Mouse (Mus musculus) heart, embryonic 13.5 days (tissue): Measurements from ENCODE around the gene Entpd2. TPM values are rescaled to one million over a fixed set of nuclear protein-coding genes. Genes with fewer than 3 reads are reported as not detected.
A peak's percentile ranks its signal among the peaks of the same experiment; 100 is the strongest.

ENCODE experiments used
- ATAC-seq: fragments of 200-750 bp; cut with Nextera tagmentation; 2 replicates; pipeline ENCODE4 v1.8.0; 2017; ENCODE audit warnings: moderate TSS enrichment; ENCODE audit not compliant: insufficient number of reproducible peaks, low FRiP score, low TSS enrichment; ENCODE audit errors: extremely low read depth
- H3K27ac ChIP-seq: fragments of 300-500 bp; sonication (generic); replicated peaks from 2 replicates; pipeline ENCODE4 v1.5.1; 2015; ENCODE audit warnings: moderate library complexity, mild to moderate bottlenecking, inconsistent platforms
- H3K27me3 ChIP-seq: fragments of 300-500 bp; sonication (generic); replicated peaks from 2 replicates; pipeline ENCODE4 v1.6.1; 2015; ENCODE audit warnings: mild to moderate bottlenecking, inconsistent platforms
- H3K36me3 ChIP-seq: fragments of 300-500 bp; sonication (generic); 2 replicates; pipeline ENCODE4 v1.6.1; 2015; ENCODE audit warnings: mild to moderate bottlenecking, inconsistent platforms
- H3K4me1 ChIP-seq: fragments of 300-500 bp; sonication (generic); 2 replicates; pipeline ENCODE4 v1.6.1; 2015; ENCODE audit warnings: inconsistent platforms
- H3K4me2 ChIP-seq: fragments of 300-500 bp; sonication (generic); 2 replicates; pipeline ENCODE4 v1.6.1; 2015; ENCODE audit warnings: inconsistent platforms, mild to moderate bottlenecking, moderate library complexity
- H3K4me3 ChIP-seq: fragments of 300-500 bp; sonication (generic); 2 replicates; pipeline ENCODE4 v1.5.1; 2015; ENCODE audit warnings: moderate library complexity, mild to moderate bottlenecking, inconsistent platforms
- H3K9ac ChIP-seq: fragments of 300-500 bp; sonication (generic); 2 replicates; pipeline ENCODE4 v1.6.1; 2015; ENCODE audit warnings: inconsistent platforms, mild to moderate bottlenecking, moderate library complexity
- H3K9me3 ChIP-seq: fragments of 300-500 bp; sonication (generic); 2 replicates; pipeline ENCODE4 v1.6.1; 2016; ENCODE audit warnings: inconsistent platforms
- WGBS: fragments of 180-500 bp; shearing (Covaris S2); methylation state at CpG from one replicate; pipeline ENCODE4 v1.1.7; 2015; ENCODE audit warnings: mixed read lengths; 5-methylcytosine and 5-hydroxymethylcytosine counted together
- polyA plus RNA-seq: library from polyadenylated mRNA; unstranded; fragments of >200 nt; fragmentation: Nextera tagmentation; extraction: Ambion mirVana; gene quantifications from 2 replicates; pipeline ENCODE4 v1.2.1, GENCODE M21; 2015

Gene Entpd2
- polyA plus RNA-seq, 1 experiment from 2014 or later: 0.51 TPM

DNA sequence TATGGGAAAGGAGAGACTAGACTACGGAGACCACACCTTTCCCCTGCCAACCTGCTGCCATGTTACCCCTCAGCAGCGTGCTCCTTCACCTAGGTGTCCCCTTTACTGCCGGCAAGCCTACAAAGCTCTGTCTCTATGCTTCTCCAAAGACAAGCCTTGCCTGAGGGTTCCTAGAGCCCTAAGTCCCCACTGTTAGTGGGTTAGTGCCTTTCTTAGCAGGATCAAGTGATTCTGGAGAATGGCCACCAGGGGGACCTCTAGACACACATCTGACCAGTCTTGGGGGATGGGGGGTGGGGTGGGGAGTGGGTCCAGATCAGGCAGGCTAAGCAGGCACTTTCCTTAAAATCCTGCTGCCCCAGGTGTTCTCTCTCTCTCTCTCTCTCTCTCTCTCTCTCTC is 26.2 kb downstream of the Entpd2 start:
- Histone ChIP-seq H3K9ac (no peak overlapping the region), H3K4me3 (no peak overlapping the region), H3K4me2 (no peak overlapping the region), H3K27me3 (peaks cover 65% of the 10 kb centered on the region), H3K4me1 (no peaks in the 10 kb centered on the region), H3K9me3 (no peaks in the 10 kb centered on the region), H3K27ac (no peak overlapping the region), H3K36me3 (no peaks in the 10 kb centered on the region)
- ATAC-seq: no peak
- WGBS: 17% methylated on average over 3 of the region's 3 CpGs

DNA sequence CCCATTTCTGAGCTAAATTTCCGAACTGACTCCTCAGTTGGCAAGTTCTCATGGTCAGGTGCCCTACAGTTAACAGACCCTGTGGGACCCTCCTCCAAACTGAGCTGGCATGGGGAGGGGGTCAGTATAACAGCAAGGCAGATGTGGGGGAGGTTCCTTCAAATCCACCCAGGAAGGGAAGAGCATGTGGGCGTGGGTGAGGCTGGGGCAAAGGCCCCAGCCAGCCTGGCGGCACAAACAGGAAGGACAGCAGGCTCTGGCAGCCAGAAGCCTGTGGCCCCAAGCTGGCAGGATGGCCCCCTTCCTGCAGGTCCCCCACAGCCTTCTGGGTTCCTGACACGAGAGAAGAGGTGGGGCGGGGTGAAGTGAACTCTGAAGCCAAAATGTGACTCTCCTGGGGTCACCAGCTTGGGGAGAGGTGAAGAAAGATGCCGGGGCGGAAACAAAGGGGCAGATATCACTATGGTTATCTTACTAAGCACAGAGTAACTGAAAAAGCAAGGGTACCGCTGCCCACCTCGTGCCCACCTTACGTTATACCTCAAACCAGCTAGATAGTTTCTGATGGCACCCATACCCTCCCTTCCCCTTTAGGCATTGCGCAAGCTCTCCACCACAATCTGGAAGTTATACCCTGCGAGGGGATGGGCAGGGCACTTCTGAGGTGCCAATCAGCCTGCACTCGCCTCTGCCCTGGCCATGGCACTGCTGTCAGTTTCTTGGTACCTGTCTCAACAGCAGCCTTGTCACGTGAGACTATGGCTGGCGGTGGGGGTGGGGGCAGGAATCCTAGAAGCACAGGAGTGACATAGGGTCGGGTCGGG is 27.1 kb downstream of the Entpd2 start, which contains the start of gene Fut7:
Fut7 (plus strand) TSS at position 681 of the 824 bp plus-strand sequence.
- H3K4me1 ChIP-seq: no peaks in the 10 kb centered on the region
- no peak for ATAC-seq
- H3K9me3 ChIP-seq: no peaks in the 10 kb centered on the region
- no peaks in the 10 kb centered on the region for H3K36me3 ChIP-seq
- no peak within 1 kb of the TSS; the same call in 1 of the 2 replicates for H3K9ac ChIP-seq
- peaks cover 68% of the 10 kb centered on the region for H3K27me3 ChIP-seq
- WGBS: 54% methylated on average over 17 of the region's 17 CpGs
- no peak within 1 kb of the TSS for H3K4me3 ChIP-seq
- no peak within 1 kb of the TSS for H3K27ac ChIP-seq
- no peak within 1 kb of the TSS for H3K4me2 ChIP-seq

DNA sequence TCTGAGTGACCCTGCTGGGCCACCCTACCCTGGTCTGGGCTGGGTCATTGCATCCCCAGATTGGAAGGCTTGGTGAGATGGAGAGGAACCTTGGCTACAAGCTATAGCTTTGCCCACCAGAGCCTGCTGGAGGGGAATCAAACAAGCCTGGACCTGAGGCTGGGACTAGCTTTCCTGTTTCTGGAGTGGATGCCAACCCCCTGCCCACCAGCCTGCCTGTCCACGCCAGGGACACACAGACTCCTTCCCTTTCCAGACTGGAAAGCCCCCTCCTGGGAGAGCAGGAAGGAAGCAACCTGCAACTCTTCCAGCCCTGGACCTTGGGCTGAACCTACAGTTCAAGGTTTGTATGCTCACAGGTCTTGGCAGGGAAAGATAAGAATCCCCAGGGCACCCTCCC is 28.0 kb downstream of the Entpd2 start:
- Histone ChIP-seq H3K27ac (no peak overlapping the region), H3K27me3 (peaks cover 60% of the 10 kb centered on the region), H3K36me3 (no peaks in the 10 kb centered on the region), H3K4me1 (peaks cover 2% of the 10 kb centered on the region; the same call in 1 of the 2 replicates), H3K9me3 (no peaks in the 10 kb centered on the region), H3K4me2 (no peak overlapping the region), H3K9ac (no peak overlapping the region), H3K4me3 (no peak overlapping the region)
- 50% methylated on average over 1 of the region's 1 CpGs for WGBS
- no peak for ATAC-seq

DNA sequence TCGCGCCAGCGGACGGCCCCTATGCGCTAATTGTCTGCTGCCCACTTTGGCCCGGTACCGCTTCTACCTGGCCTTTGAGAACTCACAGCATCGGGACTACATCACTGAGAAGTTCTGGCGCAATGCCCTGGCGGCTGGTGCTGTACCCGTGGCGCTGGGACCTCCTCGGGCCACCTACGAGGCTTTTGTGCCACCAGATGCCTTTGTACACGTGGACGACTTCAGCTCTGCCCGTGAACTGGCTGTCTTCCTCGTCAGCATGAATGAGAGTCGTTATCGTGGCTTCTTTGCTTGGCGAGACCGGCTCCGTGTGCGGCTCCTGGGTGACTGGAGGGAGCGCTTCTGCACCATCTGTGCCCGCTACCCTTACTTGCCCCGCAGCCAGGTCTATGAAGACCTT is 29.8 kb downstream of the Entpd2 start:
- peaks cover 2% of the 10 kb centered on the region; the same call in 1 of the 2 replicates for H3K4me1 ChIP-seq
- no peak for ATAC-seq
- 39% methylated on average over 27 of the region's 27 CpGs for WGBS
- peaks cover 66% of the 10 kb centered on the region for H3K27me3 ChIP-seq
- no peaks in the 10 kb centered on the region for H3K9me3 ChIP-seq
- H3K36me3 ChIP-seq: no peaks in the 10 kb centered on the region
- H3K4me2 ChIP-seq: no peak overlapping the region
- no peak overlapping the region for H3K4me3 ChIP-seq
- no peak overlapping the region for H3K9ac ChIP-seq
- no peak overlapping the region for H3K27ac ChIP-seq

DNA sequence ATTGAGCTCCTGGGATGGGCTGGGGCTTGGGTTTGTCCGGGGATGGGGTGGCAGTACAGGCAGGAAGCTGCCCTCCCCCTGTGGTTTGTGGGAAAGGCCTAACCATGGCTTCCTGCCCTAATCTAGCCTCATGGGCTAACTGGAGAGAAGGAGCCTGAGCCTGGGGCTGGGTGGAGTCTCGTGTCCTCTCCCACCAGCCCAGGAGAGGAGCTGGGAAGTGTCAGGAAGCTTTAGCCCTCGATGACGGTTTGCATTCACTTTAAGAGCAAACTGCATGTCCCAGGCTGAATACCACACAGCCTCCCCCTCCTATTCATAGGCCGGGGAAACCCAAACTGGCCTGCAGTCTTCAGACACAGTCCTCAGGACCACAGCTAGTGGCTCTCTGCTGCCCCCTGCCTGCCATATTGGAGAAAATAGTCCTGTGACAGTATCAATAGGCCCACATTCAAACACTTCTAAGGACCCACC is 31.1 kb downstream of the Entpd2 start:
- H3K4me2 ChIP-seq: no peak overlapping the region
- no peaks in the 10 kb centered on the region for H3K36me3 ChIP-seq
- H3K9me3 ChIP-seq: no peaks in the 10 kb centered on the region
- no peak for ATAC-seq
- peaks cover 74% of the 10 kb centered on the region for H3K27me3 ChIP-seq
- H3K9ac ChIP-seq: 0 out of 2 replicates have a peak overlapping the region, but pooled peaks have one; percentile 8
- 22% methylated on average over 5 of the region's 5 CpGs for WGBS
- H3K4me1 ChIP-seq: peaks cover 2% of the 10 kb centered on the region; the same call in 1 of the 2 replicates
- H3K27ac ChIP-seq: no peak overlapping the region
- H3K4me3 ChIP-seq: no peak overlapping the region

DNA sequence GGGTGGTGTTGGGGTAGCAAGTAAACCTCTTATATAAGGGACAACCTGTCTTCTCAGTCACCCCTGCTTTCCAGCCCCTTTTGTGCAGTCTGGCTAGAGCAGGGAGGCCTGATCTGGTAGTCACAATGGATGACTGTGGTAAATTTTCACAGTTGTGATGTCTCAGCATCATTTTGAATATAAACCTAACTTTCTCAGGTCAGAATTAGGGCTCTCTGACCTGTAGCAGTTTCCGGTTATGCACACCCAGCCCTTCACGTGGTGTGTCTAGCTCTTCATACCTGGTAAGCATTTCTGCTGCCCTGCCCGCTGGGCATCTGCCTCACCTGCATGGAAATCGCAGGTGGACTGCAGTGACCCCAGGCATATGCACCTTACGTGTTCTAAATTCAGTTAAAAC is 31.6 kb downstream of the Entpd2 start:
- Histone ChIP-seq H3K4me3 (no peak overlapping the region), H3K4me1 (peaks cover 2% of the 10 kb centered on the region; the same call in 1 of the 2 replicates), H3K4me2 (no peak overlapping the region), H3K27me3 (peaks cover 77% of the 10 kb centered on the region), H3K9ac (no peak overlapping the region), H3K27ac (no peak overlapping the region), H3K36me3 (no peaks in the 10 kb centered on the region), H3K9me3 (no peaks in the 10 kb centered on the region)
- WGBS: 80% methylated on average over 5 of the region's 5 CpGs
- ATAC-seq: no peak

DNA sequence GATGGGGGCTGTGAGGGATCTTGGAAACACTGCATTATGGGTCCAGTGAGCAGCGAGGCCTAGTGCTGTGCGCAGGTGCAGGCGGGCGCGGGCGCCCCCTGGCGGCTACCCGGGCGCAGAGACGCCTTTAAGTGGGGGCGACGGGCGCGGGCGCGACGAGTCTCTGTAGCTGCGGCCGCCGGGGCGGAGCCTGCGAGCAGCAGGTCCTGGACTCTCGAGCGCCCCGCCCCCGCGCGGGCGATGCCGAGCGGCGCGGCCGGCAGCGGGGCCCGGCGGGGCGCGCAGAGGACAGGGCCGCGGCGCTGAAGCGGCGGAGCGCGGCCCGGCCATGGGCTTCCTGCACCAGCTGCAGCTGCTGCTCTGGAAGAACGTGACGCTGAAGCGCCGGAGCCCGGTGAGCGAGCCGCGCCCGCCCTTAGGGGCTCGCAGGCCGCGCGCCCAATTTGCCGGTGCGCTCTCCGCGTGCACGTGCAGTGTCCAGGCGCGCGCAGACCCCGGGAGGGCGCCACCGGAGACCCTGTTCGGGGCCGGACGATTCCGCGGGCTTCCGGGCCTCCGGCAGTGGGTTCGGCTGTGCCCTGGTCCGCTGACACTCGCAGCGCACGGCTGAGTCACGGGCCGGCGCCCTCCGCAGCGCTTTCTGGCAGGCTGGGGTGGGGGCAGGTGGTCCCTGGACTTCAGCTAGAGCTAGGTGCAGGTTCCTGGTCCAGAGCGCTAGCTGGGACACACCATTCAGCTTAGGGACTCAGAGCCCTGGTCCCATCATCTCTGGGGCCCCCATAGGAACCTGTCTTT is 33.0 kb downstream of the Entpd2 start, which contains the start of gene Abca2:
Abca2 (plus strand) TSS at position 262 of the 795 bp plus-strand sequence.
- no peaks in the 10 kb centered on the region for H3K9me3 ChIP-seq
- H3K9ac ChIP-seq: peak within 1 kb of the TSS; percentile 89
- H3K27me3 ChIP-seq: peaks cover 70% of the 10 kb centered on the region
- no peak within 1 kb of the TSS for H3K27ac ChIP-seq
- peak; percentile 87 for ATAC-seq
- H3K36me3 ChIP-seq: no peaks in the 10 kb centered on the region
- peak within 1 kb of the TSS; percentile 93 for H3K4me2 ChIP-seq
- WGBS: under 1% methylated on average over 75 of the region's 89 CpGs
- H3K4me3 ChIP-seq: peak within 1 kb of the TSS; percentile 77
- H3K4me1 ChIP-seq: peaks cover 2% of the 10 kb centered on the region; the same call in 1 of the 2 replicates

DNA sequence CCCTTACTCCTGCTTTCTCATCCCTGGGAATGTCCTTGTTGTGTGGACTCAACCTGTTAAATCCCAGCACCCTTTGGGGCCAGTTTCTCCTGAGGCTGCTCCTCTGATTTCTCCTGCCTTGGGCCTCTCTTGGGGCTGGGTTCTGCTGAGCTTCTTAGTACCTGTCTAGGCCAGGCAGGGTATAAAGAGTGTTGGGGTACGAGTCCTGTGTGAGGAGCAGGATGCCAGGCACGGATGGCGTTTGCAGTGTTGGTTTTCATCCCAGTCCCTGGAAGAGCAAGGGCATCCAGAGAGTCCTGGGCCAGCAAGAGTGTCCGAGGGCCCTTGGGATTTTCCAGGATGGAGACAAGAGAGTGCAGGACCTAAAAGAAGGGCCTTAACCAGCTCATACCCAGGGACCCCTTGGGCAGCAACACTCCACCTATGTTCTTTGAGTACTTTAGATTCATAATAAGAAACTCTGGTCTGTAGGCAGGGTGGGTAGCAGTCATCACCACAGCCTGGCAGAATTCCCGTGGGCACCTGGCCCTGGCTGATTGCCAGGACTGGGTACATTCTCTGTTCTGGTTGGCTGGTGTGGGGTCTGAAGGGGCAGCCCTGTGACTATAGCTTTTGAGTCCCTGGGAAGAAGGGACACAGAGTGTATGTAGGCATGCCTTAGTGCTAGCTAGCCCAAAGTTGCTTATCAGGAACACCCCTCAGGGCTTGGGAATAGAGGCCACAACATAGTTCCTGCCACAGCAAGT is 33.9 kb downstream of the Entpd2 start:
- H3K4me2 ChIP-seq: peak overlapping the region; percentile 93
- no peak overlapping the region; the same call in 1 of the 2 replicates for H3K9ac ChIP-seq
- H3K4me3 ChIP-seq: peak overlapping the region; percentile 77
- H3K36me3 ChIP-seq: no peaks in the 10 kb centered on the region
- H3K27ac ChIP-seq: no peak overlapping the region
- 75% methylated on average over 5 of the region's 5 CpGs for WGBS
- no peak for ATAC-seq
- peaks cover 2% of the 10 kb centered on the region; the same call in 1 of the 2 replicates for H3K4me1 ChIP-seq
- no peaks in the 10 kb centered on the region for H3K9me3 ChIP-seq
- H3K27me3 ChIP-seq: peaks cover 68% of the 10 kb centered on the region

DNA sequence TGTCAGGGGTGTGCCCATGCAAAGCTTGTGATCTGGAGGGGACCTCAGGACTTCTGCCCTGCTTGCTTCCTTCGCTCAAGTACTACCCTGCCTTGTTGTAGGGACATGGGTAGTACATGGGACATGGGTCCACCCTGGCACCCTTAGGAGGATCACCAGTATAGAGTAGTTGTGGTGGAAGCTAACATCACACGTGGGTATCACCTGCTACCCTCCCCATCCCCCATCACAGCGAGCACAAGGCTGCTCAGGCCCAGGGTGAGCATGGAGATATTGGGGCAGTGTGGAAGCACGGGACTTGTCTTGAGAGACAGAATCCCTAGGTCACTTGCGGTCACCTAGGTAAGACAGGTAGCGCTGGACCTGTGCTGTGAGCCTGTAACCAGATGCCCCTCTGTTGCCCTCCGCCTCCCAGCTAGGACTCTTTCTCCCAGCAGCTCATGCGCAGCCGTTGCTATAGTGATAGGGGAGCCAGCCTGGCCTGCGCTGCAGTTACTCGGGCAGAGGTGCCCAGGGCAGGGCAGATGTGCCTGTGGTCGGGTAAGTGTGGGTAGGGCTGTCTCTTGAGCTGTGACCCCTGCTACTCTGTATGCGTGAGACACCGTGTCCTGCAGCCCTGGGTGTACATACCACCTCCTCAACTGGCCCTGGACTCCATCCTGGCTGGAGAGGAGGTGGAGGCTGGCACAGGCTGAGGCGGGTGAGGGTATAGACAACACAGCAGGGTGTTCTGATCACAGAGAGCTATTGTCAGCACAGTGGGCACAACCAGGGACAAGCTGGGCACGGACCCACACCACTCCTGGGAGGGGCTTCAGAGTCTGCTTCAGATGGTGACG is 34.9 kb downstream of the Entpd2 start:
- H3K27me3 ChIP-seq: peaks cover 58% of the 10 kb centered on the region
- no peak overlapping the region for H3K4me2 ChIP-seq
- no peak for ATAC-seq

DNA sequence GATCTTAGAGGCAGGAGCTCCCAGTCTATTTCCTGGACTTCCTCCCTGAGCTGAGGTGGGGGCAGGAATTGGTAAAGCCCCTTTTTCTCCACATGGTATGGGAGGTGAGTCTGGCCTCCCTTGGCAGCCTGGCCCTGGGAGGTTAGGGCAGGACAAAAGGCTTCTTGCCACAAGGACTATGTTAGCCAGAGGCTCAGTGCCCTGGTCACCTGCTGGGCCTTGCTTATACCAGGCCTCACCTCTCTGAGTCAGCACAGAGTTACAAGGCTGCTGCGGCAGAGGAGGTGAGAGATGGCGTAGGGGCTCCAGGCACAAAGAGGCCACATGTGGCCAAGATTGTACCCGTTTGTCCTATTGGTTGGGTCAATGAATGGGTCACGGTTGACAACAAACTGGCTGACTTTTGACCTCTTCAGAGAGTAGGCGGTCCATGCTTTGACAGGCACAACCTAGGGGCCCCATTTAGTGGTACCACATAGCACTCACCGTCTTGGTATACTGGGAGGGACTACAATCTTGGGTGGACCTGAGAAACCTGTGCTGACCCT is 35.7 kb downstream of the Entpd2 start:
- Histone ChIP-seq H3K27me3 (peaks cover 50% of the 10 kb centered on the region), H3K9me3 (no peaks in the 10 kb centered on the region), H3K4me2 (no peak overlapping the region), H3K27ac (no peak overlapping the region), H3K9ac (no peak overlapping the region), H3K4me3 (no peak overlapping the region), H3K4me1 (peaks cover 2% of the 10 kb centered on the region; the same call in 1 of the 2 replicates), H3K36me3 (no peaks in the 10 kb centered on the region)
- no peak for ATAC-seq
- 82% methylated on average over 6 of the region's 6 CpGs for WGBS

More for the DNA sequence above, 34.9 kb downstream of the Entpd2 start:
- no peaks in the 10 kb centered on the region for H3K36me3 ChIP-seq
- H3K9ac ChIP-seq: no peak overlapping the region
- WGBS: 68% methylated on average over 17 of the region's 17 CpGs
- H3K9me3 ChIP-seq: no peaks in the 10 kb centered on the region
- H3K27ac ChIP-seq: no peak overlapping the region
- peaks cover 2% of the 10 kb centered on the region; the same call in 1 of the 2 replicates for H3K4me1 ChIP-seq
- H3K4me3 ChIP-seq: no peak overlapping the region
